20 mouse cellular contexts compared by ENCODE assay signal in genomic region chr5:150159151-150159550, GRCm38 (mm10). TPM values are rescaled to one million over a fixed set of nuclear protein-coding genes. Genes with fewer than 3 reads are reported as not detected.
DNase-seq lines count a peak whose midpoint lies in the region; ATAC-seq lines count a peak whose summit lies in the region.
"Had no signal": no experiment of that assay in that cellular context is flagged by ENCODE, and none has a peak within 500 bp of the region (broad histone marks: within the 10 kb centered on the region; RNA-seq: fewer than 3 reads in every experiment).

No protein-coding gene starts in this region.

- no peak overlapping the region for H3K4me2 ChIP-seq in kidney, embryonic 16.5 days (replicated peaks; ENCODE audit: low read depth, low read length)
- H3K4me2 ChIP-seq in embryonic facial prominence, embryonic 11.5 days (ENCODE audit: low read depth, low read length): no peak overlapping the region
- H3K4me2 ChIP-seq: forebrain, embryonic 13.5 days; heart, embryonic 11.5 days; hindbrain, embryonic 13.5 days had no signal

- no peak overlapping the region for H3K9ac ChIP-seq in kidney, embryonic 16.5 days (replicated peaks; ENCODE audit: low read length)
- no peak overlapping the region for H3K9ac ChIP-seq in embryonic facial prominence, embryonic 11.5 days (replicated peaks; ENCODE audit: low read length)
- H3K9ac ChIP-seq: forebrain, embryonic 13.5 days; hindbrain, embryonic 13.5 days; liver, embryonic 14.5 days had no signal

- no peaks in the 10 kb centered on the region for H3K9me3 ChIP-seq in kidney, embryonic 16.5 days (ENCODE audit: low read length)
- H3K9me3 ChIP-seq in embryonic facial prominence, embryonic 11.5 days (replicated peaks; ENCODE audit: control insufficient read depth, low read length): no peaks in the 10 kb centered on the region
- H3K9me3 ChIP-seq: forebrain, embryonic 13.5 days; hindbrain, embryonic 13.5 days had no signal

- no peaks in the 10 kb centered on the region for H3K27me3 ChIP-seq in kidney, embryonic 16.5 days (ENCODE audit: insufficient read depth, low read length)
- H3K27me3 ChIP-seq in embryonic facial prominence, embryonic 11.5 days (ENCODE audit: control insufficient read depth, insufficient read depth, low read length): no peaks in the 10 kb centered on the region
- H3K27me3 ChIP-seq: CH12.LX; forebrain, embryonic 13.5 days; hindbrain, embryonic 13.5 days had no signal

- peak; percentile 3 to 26 for DNase-seq in adrenal gland, postnatal 36 days
- no peak for DNase-seq in adrenal gland, adult 8-10 months
- no peak for DNase-seq in kidney, adult 9 months
- DNase-seq in embryonic facial prominence, embryonic 11.5 days (ENCODE audit: low spot score): peak; percentile 24
- DNase-seq in kidney, postnatal 14 days: peak; percentile 32
- DNase-seq in spleen, postnatal 14 days (ENCODE audit: low spot score in 2 of 2): no peak
- DNase-seq in neural tube, embryonic 10.5 days (ENCODE audit: extremely low spot score, low spot score): no peak
- DNase-seq: cerebellum, adult 9-11 months; embryo, embryonic 11 days; heart, postnatal 10 days; layer of hippocampus, postnatal 36 days; midbrain, embryonic 14.5 days; thymus, postnatal 25 days had no signal

- H3K4me1 ChIP-seq in kidney, embryonic 16.5 days (ENCODE audit: insufficient read depth, low read length): peaks cover 13% of the 10 kb centered on the region
- H3K4me1 ChIP-seq in embryonic facial prominence, embryonic 11.5 days (ENCODE audit: control insufficient read depth, insufficient read depth, low read length): no peaks in the 10 kb centered on the region
- H3K4me1 ChIP-seq: forebrain, embryonic 13.5 days had no signal

- ATAC-seq in kidney, embryonic 16.5 days (ENCODE audit: low FRiP score, low TSS enrichment): 0 out of 2 replicates have a peak, but pooled peaks have one; percentile 29
- ATAC-seq in embryonic facial prominence, embryonic 11.5 days (replicated peaks; ENCODE audit: insufficient number of reproducible peaks, low FRiP score, low TSS enrichment, low read depth): no peak
- ATAC-seq: forebrain, embryonic 13.5 days had no signal

- no peak overlapping the region for H3K4me3 ChIP-seq in kidney, embryonic 16.5 days (ENCODE audit: low read length)
- no peak overlapping the region for H3K4me3 ChIP-seq in embryonic facial prominence, embryonic 11.5 days (ENCODE audit: low read depth, low read length)
- H3K4me3 ChIP-seq: erythroblast, embryonic 14.5 days; forebrain, embryonic 13.5 days; hindbrain, embryonic 13.5 days had no signal

- 20% methylated on average over 5 of the region's 5 CpGs for WGBS in kidney, embryonic 16.5 days
- 51% methylated on average over 5 of the region's 5 CpGs for WGBS in embryonic facial prominence, embryonic 11.5 days

- H3K27ac ChIP-seq in kidney, embryonic 16.5 days (ENCODE audit: low read length): no peak overlapping the region
- no peak overlapping the region for H3K27ac ChIP-seq in embryonic facial prominence, embryonic 11.5 days (replicated peaks; ENCODE audit: low read depth, low read length)
- H3K27ac ChIP-seq: forebrain, embryonic 13.5 days; hindbrain, embryonic 13.5 days; liver, embryonic 14.5 days had no signal

- no peaks in the 10 kb centered on the region for H3K36me3 ChIP-seq in kidney, embryonic 16.5 days (ENCODE audit: insufficient read depth, low read length)
- no peaks in the 10 kb centered on the region for H3K36me3 ChIP-seq in embryonic facial prominence, embryonic 11.5 days (replicated peaks; ENCODE audit: control insufficient read depth, insufficient read depth, low read depth, low read length)
- H3K36me3 ChIP-seq: hindbrain, embryonic 13.5 days had no signal

RNA-seq across cellular contexts. Expression of gene Fry, which starts 40.7 kb away (rescaled TPM):
- total RNA-seq in adrenal gland, postnatal 36 days (2021): 10 to 100 TPM; 29.9 to 40.9 TPM
- 10 to 100 TPM; 27.2 to 38.9 (median 27.8) TPM for total RNA-seq in adrenal gland, adult 8-10 months (2022)
- polyA plus RNA-seq in kidney, embryonic 16.5 days (2015; fragmentation: Nextera tagmentation; extraction: Ambion mirVana): 5.7 and 7.8 TPM in 2 replicates
- polyA plus RNA-seq in embryonic facial prominence, embryonic 11.5 days (2014; fragmentation: Nextera tagmentation; extraction: Ambion mirVana): 6.5 and 8.2 TPM in 2 replicates

Comparison
In these comparisons a context has a peak if more than half of its experiments do, and no peak if none do; other contexts are left out.
1. DNase-seq: peak in adrenal gland, postnatal 36 days (2 of 2), embryonic facial prominence, embryonic 11.5 days (single experiment) and kidney, postnatal 14 days (single experiment); none in adrenal gland, adult 8-10 months (single experiment), kidney, adult 9 months (single experiment), spleen, postnatal 14 days (0 of 2) and neural tube, embryonic 10.5 days (single experiment).